Mouse (Mus musculus) embryonic fibroblast, embryonic 13.5 days (primary cell): ENCODE results near the gene Fam198a.

Experiments used
- CTCF ChIP-seq: IDR thresholded peaks from 2 replicates; pipeline ENCODE4 v1.5.1; 2011; ENCODE audit warnings: mild to moderate bottlenecking, control low read depth, low read length, moderate library complexity, borderline replicate concordance; ENCODE audit not compliant: insufficient read depth
- POLR2A ChIP-seq: IDR thresholded peaks from 2 replicates; pipeline ENCODE4 v1.6.1; 2011; ENCODE audit warnings: low read depth, mild to moderate bottlenecking, control low read depth, low read length, moderate library complexity

DNA sequence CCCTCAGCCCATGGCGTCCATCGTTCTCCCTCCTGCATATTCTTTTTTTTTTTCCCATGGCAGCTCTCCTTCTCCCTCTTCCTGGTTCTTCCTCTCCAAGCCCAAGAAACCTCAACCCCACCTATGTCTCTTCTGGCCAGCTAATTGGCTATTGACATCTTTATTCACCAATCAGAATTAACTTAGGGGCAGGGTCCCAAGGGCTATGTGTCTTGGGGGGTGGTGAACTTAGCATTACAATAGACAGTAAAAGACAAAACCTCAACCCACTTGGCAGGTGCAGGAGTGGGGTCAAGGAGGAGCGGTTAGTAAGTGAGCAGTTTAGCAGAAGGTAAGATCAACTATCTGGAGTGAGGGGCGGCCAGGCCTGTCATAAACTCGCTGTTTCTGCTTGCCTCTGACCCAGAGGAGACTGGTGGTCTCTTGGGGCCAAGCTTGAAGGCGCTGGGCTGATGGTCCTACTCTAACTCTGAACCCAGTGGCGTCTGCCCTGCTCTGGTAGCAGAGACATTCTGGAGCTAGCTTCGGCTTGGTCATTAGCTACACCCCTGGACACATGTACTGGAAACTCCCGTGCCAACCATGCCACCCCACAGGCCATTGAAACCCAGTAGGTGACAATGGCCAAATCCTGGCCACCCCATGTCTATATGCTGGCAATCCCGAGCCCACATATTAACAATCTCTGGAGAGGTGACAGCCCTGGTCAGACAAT lies 43.3 kb upstream of the Fam198a start:
- TF ChIP-seq POLR2A (no peak), CTCF (no peak)
